20 mouse cellular contexts compared by ENCODE assay signal in genomic region chr10:29852516-29852915, GRCm38 (mm10).
DNase-seq lines count a peak whose midpoint lies in the region; ATAC-seq lines count a peak whose summit lies in the region.
"Had no signal": no experiment of that assay in that cellular context is flagged by ENCODE, and none has a peak within 500 bp of the region (broad histone marks: within the 10 kb centered on the region; RNA-seq: fewer than 3 reads in every experiment).

No protein-coding gene starts in this region.

- no peak for DNase-seq in neural tube, embryonic 10.5 days (ENCODE audit: extremely low spot score, low spot score)
- peak; percentile 74 for DNase-seq in forelimb bud, embryonic 11.5 days (ENCODE audit: low read depth, low spot score)
- no peak for DNase-seq in kidney, postnatal 10 days
- DNase-seq in layer of hippocampus, adult 9-11 months: no peak
- DNase-seq: adrenal gland, adult 2 months; adrenal gland, postnatal 25 days; cerebellum, adult 2 months; cerebellum, postnatal 10 days; gastrocnemius, postnatal 14 days had no signal

- H3K4me1 ChIP-seq in neural tube, embryonic 14.5 days (ENCODE audit: control insufficient read depth, insufficient read depth, low read length): no peaks in the 10 kb centered on the region
- peaks cover 7% of the 10 kb centered on the region; the same call in 1 of the 2 replicates for H3K4me1 ChIP-seq in limb, embryonic 12.5 days (replicated peaks)
- H3K4me1 ChIP-seq: embryonic facial prominence, embryonic 12.5 days; hindbrain, embryonic 10.5 days had no signal

- H3K36me3 ChIP-seq in neural tube, embryonic 14.5 days (ENCODE audit: control insufficient read depth, insufficient read depth, low read length): no peaks in the 10 kb centered on the region
- H3K36me3 ChIP-seq in limb, embryonic 12.5 days: no peaks in the 10 kb centered on the region
- H3K36me3 ChIP-seq: embryonic facial prominence, embryonic 12.5 days; forebrain, embryonic 12.5 days; heart, embryonic 12.5 days; hindbrain, embryonic 10.5 days had no signal

- H3K4me2 ChIP-seq in neural tube, embryonic 14.5 days (ENCODE audit: low read depth, low read length): no peak overlapping the region
- no peak overlapping the region for H3K4me2 ChIP-seq in limb, embryonic 12.5 days
- H3K4me2 ChIP-seq: embryonic facial prominence, embryonic 12.5 days; forebrain, embryonic 12.5 days; heart, embryonic 12.5 days; hindbrain, embryonic 14.5 days had no signal

- no peak overlapping the region for H3K9ac ChIP-seq in neural tube, embryonic 14.5 days (replicated peaks; ENCODE audit: low read depth, low read length)
- no peak overlapping the region for H3K9ac ChIP-seq in limb, embryonic 12.5 days (replicated peaks)
- H3K9ac ChIP-seq: embryonic facial prominence, embryonic 12.5 days; forebrain, embryonic 12.5 days; heart, embryonic 12.5 days; hindbrain, embryonic 14.5 days had no signal

- peak; percentile 41; the same call in 1 of the 2 replicates for ATAC-seq in neural tube, embryonic 14.5 days (ENCODE audit: low read depth)
- ATAC-seq in limb, embryonic 12.5 days (ENCODE audit: insufficient number of reproducible peaks, insufficient read depth, low FRiP score, low TSS enrichment, low read depth): peak; percentile 76; the same call in 1 of the 2 replicates
- ATAC-seq: activated CD4-positive, CD25-positive, alpha-beta regulatory T cell, adult 4 months; forebrain, embryonic 16.5 days; Patski had no signal

- H3K27ac ChIP-seq in neural tube, embryonic 14.5 days (ENCODE audit: low read depth, low read length): no peak overlapping the region
- no peak overlapping the region for H3K27ac ChIP-seq in limb, embryonic 12.5 days
- H3K27ac ChIP-seq: embryonic facial prominence, embryonic 12.5 days; forebrain, embryonic 12.5 days; hindbrain, embryonic 10.5 days; hindbrain, embryonic 14.5 days had no signal

- H3K4me3 ChIP-seq in neural tube, embryonic 14.5 days (ENCODE audit: low read depth, low read length): no peak overlapping the region
- no peak overlapping the region for H3K4me3 ChIP-seq in limb, embryonic 12.5 days (replicated peaks)
- H3K4me3 ChIP-seq: embryonic facial prominence, embryonic 12.5 days; forebrain, embryonic 12.5 days; heart, embryonic 12.5 days; hindbrain, embryonic 10.5 days had no signal

- WGBS in neural tube, embryonic 14.5 days: 37% methylated on average over 2 of the region's 2 CpGs
- 10% methylated on average over 2 of the region's 2 CpGs for WGBS in limb, embryonic 12.5 days

- no peaks in the 10 kb centered on the region for H3K27me3 ChIP-seq in neural tube, embryonic 14.5 days (ENCODE audit: control insufficient read depth, insufficient read depth, low read length)
- H3K27me3 ChIP-seq in limb, embryonic 12.5 days: no peaks in the 10 kb centered on the region
- H3K27me3 ChIP-seq: CH12.LX; embryonic facial prominence, embryonic 12.5 days; forebrain, embryonic 12.5 days; heart, embryonic 12.5 days had no signal

- H3K9me3 ChIP-seq in neural tube, embryonic 14.5 days (ENCODE audit: control insufficient read depth, low read length): no peaks in the 10 kb centered on the region
- H3K9me3 ChIP-seq in limb, embryonic 12.5 days: no peaks in the 10 kb centered on the region
- H3K9me3 ChIP-seq: embryonic facial prominence, embryonic 12.5 days; forebrain, embryonic 12.5 days; heart, embryonic 12.5 days; hindbrain, embryonic 10.5 days had no signal
